9 mouse cellular contexts compared by ENCODE assay signal in genomic region chr6:38926135-38926962, GRCm38 (mm10). TPM values are rescaled to one million over a fixed set of nuclear protein-coding genes. Genes with fewer than 3 reads are reported as not detected.
DNase-seq lines count a peak whose midpoint lies in the region; ATAC-seq lines count a peak whose summit lies in the region.
"Had no signal": no experiment of that assay in that cellular context is flagged by ENCODE, and none has a peak within 500 bp of the region (broad histone marks: within the 10 kb centered on the region; RNA-seq: fewer than 3 reads in every experiment).

No protein-coding gene starts in this region.

- H3K27me3 ChIP-seq in erythroblast, embryonic 14.5 days (ENCODE audit: control insufficient read depth) = peaks cover 45% of the 10 kb centered on the region
- H3K27me3 ChIP-seq in limb, embryonic 10.5 days (ENCODE audit: low read depth, poor library complexity, severe bottlenecking) = no peaks in the 10 kb centered on the region

- peak overlapping the region; percentile 50 for H3K27ac ChIP-seq in limb, embryonic 10.5 days

- DNase-seq in 3T3-L1 (ENCODE audit: low read depth, low spot score) = peak; percentile 63
- DNase-seq in embryo, embryonic 11.5 days (ENCODE audit: low read depth, low spot score) = peak; percentile 31
- peak; percentile 40 for DNase-seq in limb, embryonic 10.5 days (ENCODE audit: low spot score)
- peak; percentile 71 for DNase-seq in retina, postnatal 1 day
- no peak for DNase-seq in layer of hippocampus, adult 9-11 months
- DNase-seq in layer of hippocampus, adult 9-10 months (ENCODE audit: low spot score) = no peak

- peaks cover 4% of the 10 kb centered on the region for H3K9me3 ChIP-seq in erythroblast, embryonic 14.5 days (ENCODE audit: control insufficient read depth, low read length)
- H3K9me3 ChIP-seq in limb, embryonic 10.5 days (replicated peaks) = no peaks in the 10 kb centered on the region
- H3K9me3 ChIP-seq: G1E had no signal

- peak overlapping the region; percentile 52 for H3K4me3 ChIP-seq in erythroblast, embryonic 14.5 days (replicated peaks)
- peak overlapping the region; percentile 33 for H3K4me3 ChIP-seq in limb, embryonic 10.5 days

- no peak for ATAC-seq in erythroblast, adult 5-6 weeks (replicated peaks; ENCODE audit: low FRiP score, poor library complexity, severe bottlenecking)

- H3K4me1 ChIP-seq in erythroblast, embryonic 14.5 days (ENCODE audit: control insufficient read depth) = peaks cover 81% of the 10 kb centered on the region
- peaks cover 15% of the 10 kb centered on the region for H3K4me1 ChIP-seq in limb, embryonic 10.5 days

- H3K36me3 ChIP-seq in erythroblast, embryonic 14.5 days (ENCODE audit: control insufficient read depth) = peaks cover 25% of the 10 kb centered on the region
- no peaks in the 10 kb centered on the region for H3K36me3 ChIP-seq in limb, embryonic 10.5 days
- H3K36me3 ChIP-seq: G1E had no signal

- WGBS in limb, embryonic 10.5 days = 64% methylated on average over 28 of the region's 28 CpGs

RNA-seq across cellular contexts. Expression of gene Hipk2, which starts 50.4 kb away (rescaled TPM):
- 16.6 and 18.6 TPM in 2 replicates for polyA plus RNA-seq in erythroblast, embryonic 14.5 days (2012)
- 127 and 168 TPM in 2 replicates for total RNA-seq in erythroblast, adult 5-6 weeks (2015; ENCODE audit: low replicate concordance)
- total RNA-seq in erythroblast, adult 5-6 weeks (2017; ENCODE audit: low replicate concordance) = 72.9 and 90.6 TPM in 2 replicates
- 20.6 and 21.8 TPM in 2 replicates for polyA plus RNA-seq in limb, embryonic 10.5 days (2016; fragmentation: Nextera tagmentation; extraction: Ambion mirVana)

RNA-seq across cellular contexts. Expression of gene Tbxas1, which starts 51.1 kb away (rescaled TPM):
- polyA plus RNA-seq in erythroblast, embryonic 14.5 days (2012) = 0.18 and 0.19 TPM in 2 replicates
- 55.9 and 63.7 TPM in 2 replicates for total RNA-seq in erythroblast, adult 5-6 weeks (2015; ENCODE audit: low replicate concordance)
- total RNA-seq in erythroblast, adult 5-6 weeks (2017; ENCODE audit: low replicate concordance) = 83.5 and 85.7 TPM in 2 replicates
- 1.1 TPM in 2 replicates for polyA plus RNA-seq in limb, embryonic 10.5 days (2016; fragmentation: Nextera tagmentation; extraction: Ambion mirVana)

Comparison
In these comparisons a context has a peak if more than half of its experiments do, and no peak if none do; other contexts are left out.
1. DNase-seq: peak in 3T3-L1 (single experiment), embryo, embryonic 11.5 days (single experiment), limb, embryonic 10.5 days (single experiment) and retina, postnatal 1 day (single experiment); none in layer of hippocampus, adult 9-11 months (single experiment) and layer of hippocampus, adult 9-10 months (single experiment).